Mouse (Mus musculus) retina, adult 2 months (tissue): Measurements from ENCODE around the gene Terf2ip.

Experiments used
- DNase-seq: peaks from one replicate; pipeline ENCODE4 v3.0.0-alpha.2; 2012; ENCODE audit warnings: low read depth, low spot score

Terf2ip gene

GRCm38 (mm10) chr8:112009558-112009957, 1.6 kb upstream of the Terf2ip start:
- no peak for DNase-seq

GRCm38 (mm10) chr8:112011816-112012242, 631 bp downstream of the Terf2ip start:
- no peak for DNase-seq

GRCm38 (mm10) chr8:112014936-112015335, 3.7 kb downstream of the Terf2ip start, which contains the start of gene Gm6793:
Gene Gm6793 (minus strand): TSS chr8:112015036.
- DNase-seq, result no peak

- DNase-seq, result no peak
Observed at GRCm38 (mm10) chr8:112029455-112029854, 18.3 kb downstream of the Terf2ip start.

- DNase-seq, result no peak
Observed at GRCm38 (mm10) chr8:112030663-112031062, 19.5 kb downstream of the Terf2ip start.

GRCm38 (mm10) chr8:112033071-112033470, 21.9 kb downstream of the Terf2ip start:
- DNase-seq, result no peak

- DNase-seq, result peak; percentile 39
Observed at GRCm38 (mm10) chr8:112034603-112035002, 23.4 kb downstream of the Terf2ip start.

GRCm38 (mm10) chr8:112037521-112037920, 26.3 kb downstream of the Terf2ip start:
- no peak for DNase-seq

GRCm38 (mm10) chr8:112045182-112045581, 34.0 kb downstream of the Terf2ip start:
- DNase-seq, result no peak

- DNase-seq, result peak; percentile 61
Observed at GRCm38 (mm10) chr8:112045896-112046295, 34.7 kb downstream of the Terf2ip start.

- no peak for DNase-seq
Observed at GRCm38 (mm10) chr8:112048293-112048692, 37.1 kb downstream of the Terf2ip start.

GRCm38 (mm10) chr8:112049984-112050383, 38.8 kb downstream of the Terf2ip start:
- no peak for DNase-seq

GRCm38 (mm10) chr8:112051537-112051936, 40.3 kb downstream of the Terf2ip start:
- no peak for DNase-seq

- DNase-seq, result no peak
Observed at GRCm38 (mm10) chr8:112054456-112054855, 43.3 kb downstream of the Terf2ip start.

- peak; percentile 18 for DNase-seq
Observed at GRCm38 (mm10) chr8:112061372-112061771, 50.2 kb downstream of the Terf2ip start.
